Mouse (Mus musculus): Measurements from ENCODE around the gene Rgs6. TPM values are rescaled to one million over a fixed set of nuclear protein-coding genes. Genes with fewer than 3 reads are reported as not detected.

The Rgs6 gene
- total and polyA plus RNA-seq, 3 experiments, result not detected

DNA sequence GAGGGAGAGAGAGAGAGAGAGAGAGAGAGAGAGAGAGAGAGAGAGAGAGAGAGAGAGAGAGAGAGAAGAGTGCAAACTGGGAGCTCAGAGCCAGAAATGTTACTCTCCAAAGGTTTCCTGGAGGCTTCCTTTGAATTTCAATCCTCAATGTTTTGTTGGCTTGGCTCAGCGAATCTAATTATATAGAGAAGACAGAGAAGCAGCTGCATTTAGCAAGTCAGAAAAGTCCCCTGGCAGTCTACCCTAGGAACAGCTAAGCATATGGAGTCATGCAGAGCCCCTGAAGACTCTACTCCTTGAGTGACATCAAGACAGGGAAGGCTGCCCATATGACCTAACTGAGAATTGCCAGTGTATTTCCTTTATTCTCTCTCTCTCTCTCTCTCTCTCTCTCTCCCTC, 317.7 kb downstream of the Rgs6 start:
- Histone ChIP-seq H3K27me3 (replicated peaks) (no peaks in the 10 kb centered on the region), H3K4me2 (ENCODE audit: insufficient read depth, low read depth, poor library complexity, severe bottlenecking) (no peak overlapping the region), H3K9ac (ENCODE audit: insufficient read depth, low read depth) (no peak overlapping the region), H3K36me3 (replicated peaks in 1 of 2; ENCODE audit: control insufficient read depth in 1 of 2, insufficient read depth in 1 of 2, low read length in 1 of 2) (no peaks in the 10 kb centered on the region), H3K79me2 (replicated peaks; ENCODE audit: control insufficient read depth, extremely low read depth, insufficient read depth, poor library complexity, severe bottlenecking) (no peaks in the 10 kb centered on the region), H3K27ac (ENCODE audit: insufficient read depth, low read depth) (no peak overlapping the region), H3K9me3 (replicated peaks; ENCODE audit: low read length) (no peaks in the 10 kb centered on the region), H3K4me1 (ENCODE audit: control insufficient read depth in 1 of 2, insufficient read depth in 2 of 2) (no peaks in the 10 kb centered on the region), H3K4me3 (replicated peaks in 1 of 3; ENCODE audit: low read depth in 2 of 3, low read length in 2 of 3, poor library complexity in 1 of 3) (no peak overlapping the region)
- no peak for DNase-seq (ENCODE audit: extremely low read depth)
- in situ Hi-C loops (cut with MboI; ENCODE audit: low pct_ligation_motif_present, low pct_unique_long_range_greater_than_20kb, low sequenced_read_pairs) (no loop called here), dilution Hi-C loops (cut with MboI; ENCODE audit: extremely low pct_ligation_motif_present, extremely low pct_unique_long_range_greater_than_20kb, low sequenced_read_pairs) (no loop called here)
- no peak for TF ChIP-seq CHD2 (IDR thresholded peaks at IDR 0.05; ENCODE audit: low read length)
- no peak for TF ChIP-seq CHD1 (IDR thresholded peaks at IDR 0.05; ENCODE audit: low read depth, low read length)
- no peak for TF ChIP-seq JUN (IDR thresholded peaks at IDR 0.05; ENCODE audit: insufficient read depth, low read depth, low read length)
- TF ChIP-seq POLR2A (IDR thresholded peaks at IDR 0.05; ENCODE audit: low read depth, low read length), result no peak
- no peak for TF ChIP-seq ZC3H11A (IDR thresholded peaks at IDR 0.05; ENCODE audit: low read depth, low read length)
- TF ChIP-seq RAD21 (IDR thresholded peaks at IDR 0.05; ENCODE audit: low read depth, low read length), result no peak
- TF ChIP-seq SMC3 (IDR thresholded peaks at IDR 0.05; ENCODE audit: low read depth, low read length), result no peak
- TF ChIP-seq MEF2A (IDR thresholded peaks at IDR 0.05; ENCODE audit: borderline replicate concordance, low read depth, low read length), result no peak
- no peak for TF ChIP-seq ZNF384 (IDR thresholded peaks at IDR 0.05; ENCODE audit: low read depth, low read length)
- TF ChIP-seq RCOR1 (conservative IDR thresholded peaks at IDR 0.05; ENCODE audit: low read depth, low read length), result no peak
- no peak for TF ChIP-seq NELFE (IDR thresholded peaks at IDR 0.05; ENCODE audit: low read depth, low read length)

DNA sequence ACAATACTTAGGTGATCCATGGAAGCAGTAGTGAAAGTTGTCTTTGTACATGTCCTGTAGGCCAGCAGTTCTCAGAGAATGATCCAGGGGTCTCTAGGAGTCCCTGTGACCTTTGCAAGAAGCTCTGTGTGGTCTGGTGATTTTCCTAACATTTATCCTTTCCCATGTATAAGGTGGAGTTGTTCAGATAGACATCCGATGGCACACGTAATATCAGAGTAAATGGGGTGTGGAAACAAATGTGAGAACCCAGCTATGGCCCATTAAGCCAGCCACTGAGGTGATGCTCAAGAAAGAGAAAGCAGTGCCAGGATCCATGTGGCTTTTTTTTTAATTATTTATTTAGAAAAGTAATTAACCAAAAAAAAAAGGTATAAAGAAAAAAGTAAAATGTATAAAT, 322.8 kb downstream of the Rgs6 start:
- Histone ChIP-seq H3K4me1 (ENCODE audit: control insufficient read depth in 1 of 2, insufficient read depth in 2 of 2) (no peaks in the 10 kb centered on the region), H3K27me3 (replicated peaks) (no peaks in the 10 kb centered on the region), H3K4me3 (replicated peaks in 1 of 3; ENCODE audit: low read depth in 2 of 3, low read length in 2 of 3, poor library complexity in 1 of 3) (no peak overlapping the region), H3K9ac (ENCODE audit: insufficient read depth, low read depth) (no peak overlapping the region), H3K27ac (ENCODE audit: insufficient read depth, low read depth) (no peak overlapping the region), H3K9me3 (replicated peaks; ENCODE audit: low read length) (no peaks in the 10 kb centered on the region), H3K36me3 (replicated peaks in 1 of 2; ENCODE audit: control insufficient read depth in 1 of 2, insufficient read depth in 1 of 2, low read length in 1 of 2) (no peaks in the 10 kb centered on the region), H3K4me2 (ENCODE audit: insufficient read depth, low read depth, poor library complexity, severe bottlenecking) (no peak overlapping the region), H3K79me2 (replicated peaks; ENCODE audit: control insufficient read depth, extremely low read depth, insufficient read depth, poor library complexity, severe bottlenecking) (no peaks in the 10 kb centered on the region)
- dilution Hi-C loops (cut with MboI; ENCODE audit: extremely low pct_ligation_motif_present, extremely low pct_unique_long_range_greater_than_20kb, low sequenced_read_pairs) (no loop called here), in situ Hi-C loops (cut with MboI; ENCODE audit: low pct_ligation_motif_present, low pct_unique_long_range_greater_than_20kb, low sequenced_read_pairs) (no loop called here)
- no peak for DNase-seq (ENCODE audit: extremely low read depth)
- no peak for TF ChIP-seq EP300 (IDR thresholded peaks at IDR 0.05; ENCODE audit: low read length)
- no peak for TF ChIP-seq POLR2AphosphoS2 (IDR thresholded peaks at IDR 0.05; ENCODE audit: low read depth, low read length)

DNA sequence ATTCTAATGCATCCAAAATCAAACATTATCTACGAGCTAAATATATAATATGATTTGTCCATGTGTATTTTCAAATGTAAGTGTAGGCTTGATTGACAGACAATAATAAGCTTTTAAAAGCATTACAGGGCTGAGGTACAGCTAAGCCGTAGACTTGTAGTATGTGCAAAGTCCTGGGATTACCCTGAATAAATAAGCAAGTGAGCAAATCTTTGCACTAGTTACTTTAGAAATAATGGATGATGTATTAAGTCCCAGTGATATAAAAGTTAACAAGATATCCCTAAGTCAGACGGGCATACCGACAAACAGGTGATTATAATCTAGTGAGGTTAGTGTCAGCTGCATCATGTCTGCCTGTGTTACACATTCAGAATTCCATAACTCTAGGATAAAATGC, 326.0 kb downstream of the Rgs6 start:
- Histone ChIP-seq H3K9me3 (replicated peaks; ENCODE audit: low read length) (no peaks in the 10 kb centered on the region), H3K4me1 (ENCODE audit: control insufficient read depth in 1 of 2, insufficient read depth in 2 of 2) (no peaks in the 10 kb centered on the region), H3K79me2 (replicated peaks; ENCODE audit: control insufficient read depth, extremely low read depth, insufficient read depth, poor library complexity, severe bottlenecking) (no peaks in the 10 kb centered on the region), H3K4me3 (replicated peaks in 1 of 3; ENCODE audit: low read depth in 2 of 3, low read length in 2 of 3, poor library complexity in 1 of 3) (no peak overlapping the region), H3K36me3 (replicated peaks in 1 of 2; ENCODE audit: control insufficient read depth in 1 of 2, insufficient read depth in 1 of 2, low read length in 1 of 2) (no peaks in the 10 kb centered on the region), H3K9ac (ENCODE audit: insufficient read depth, low read depth) (no peak overlapping the region), H3K27ac (ENCODE audit: insufficient read depth, low read depth) (no peak overlapping the region), H3K27me3 (replicated peaks) (no peaks in the 10 kb centered on the region), H3K4me2 (ENCODE audit: insufficient read depth, low read depth, poor library complexity, severe bottlenecking) (no peak overlapping the region)
- DNase-seq (ENCODE audit: extremely low read depth), result no peak
- TF ChIP-seq BHLHE40 (IDR thresholded peaks at IDR 0.05; ENCODE audit: low read depth, low read length) (no peak), MAX (IDR thresholded peaks at IDR 0.05; ENCODE audit: low read length) (no peak), TBP (conservative IDR thresholded peaks at IDR 0.05; ENCODE audit: low read depth, low read length) (no peak), JUND (conservative IDR thresholded peaks at IDR 0.05; ENCODE audit: low read depth, low read length) (no peak)
- in situ Hi-C loops (cut with MboI; ENCODE audit: low pct_ligation_motif_present, low pct_unique_long_range_greater_than_20kb, low sequenced_read_pairs), result no loop called here
- dilution Hi-C loops (cut with MboI; ENCODE audit: extremely low pct_ligation_motif_present, extremely low pct_unique_long_range_greater_than_20kb, low sequenced_read_pairs), result no loop called here
